Mouse (Mus musculus) heart, embryonic 14.5 days (tissue): ENCODE measurements around the gene Cyp8b1. TPM values are rescaled to one million over a fixed set of nuclear protein-coding genes. Genes with fewer than 3 reads are reported as not detected.

Experiments used
- ATAC-seq: fragments of 200-750 bp; cut with Nextera tagmentation; 2 replicates; pipeline ENCODE4 v1.8.0; 2017; ENCODE audit warnings: low read depth, moderate TSS enrichment; ENCODE audit not compliant: insufficient number of reproducible peaks, insufficient read depth, low FRiP score
- H3K27ac ChIP-seq, 2 experiments: fragments of 200-500 bp in 1 of 2; fragments of 300-500 bp in 1 of 2; sonication (generic) in 1 of 2; replicated peaks in 1 of 2; 2 replicates each; pipeline ENCODE4 v1.5.1; 2012 to 2014; ENCODE audit warnings: low read depth in 2 of 2, low read length in 2 of 2, control low read depth in 1 of 2, mild to moderate bottlenecking in 1 of 2, mixed read lengths in 1 of 2; ENCODE audit not compliant: control insufficient read depth in 1 of 2, insufficient read depth in 1 of 2
- H3K27me3 ChIP-seq: fragments of 300-500 bp; sonication (generic); 2 replicates; pipeline ENCODE4 v1.6.1; 2014; ENCODE audit warnings: mild to moderate bottlenecking, low read length, control low read depth; ENCODE audit not compliant: control insufficient read depth, insufficient read depth
- H3K36me3 ChIP-seq: fragments of 300-500 bp; sonication (generic); 2 replicates; pipeline ENCODE4 v1.6.1; 2014; ENCODE audit warnings: mild to moderate bottlenecking, control low read depth, low read length, mixed read lengths; ENCODE audit not compliant: control insufficient read depth, insufficient read depth
- H3K4me1 ChIP-seq, 2 experiments: fragments of 200-500 bp in 1 of 2; fragments of 300-500 bp in 1 of 2; sonication (generic) in 1 of 2; 2 replicates each; pipeline ENCODE4 v1.6.1; 2012 to 2014; ENCODE audit warnings: low read length in 2 of 2, control low read depth in 1 of 2, mixed read lengths in 1 of 2; ENCODE audit not compliant: control insufficient read depth in 2 of 2, insufficient read depth in 2 of 2
- H3K4me2 ChIP-seq: fragments of 300-500 bp; sonication (generic); 2 replicates; pipeline ENCODE4 v1.6.1; 2014; ENCODE audit warnings: mild to moderate bottlenecking, low read length
- H3K4me3 ChIP-seq, 2 experiments: fragments of 200-500 bp in 1 of 2; fragments of 300-500 bp in 1 of 2; sonication (generic) in 1 of 2; 2 replicates each; pipeline ENCODE4 v1.5.1; 2012 to 2014; ENCODE audit warnings: low read length in 2 of 2, mild to moderate bottlenecking in 2 of 2, control low read depth in 1 of 2, low read depth in 1 of 2, moderate library complexity in 1 of 2; ENCODE audit not compliant: control insufficient read depth in 1 of 2, insufficient read depth in 1 of 2
- H3K9ac ChIP-seq: fragments of 300-500 bp; sonication (generic); 2 replicates; pipeline ENCODE4 v1.6.1; 2014; ENCODE audit warnings: mild to moderate bottlenecking, low read length
- H3K9me3 ChIP-seq: fragments of 300-500 bp; sonication (generic); 2 replicates; pipeline ENCODE4 v1.6.1; 2016; ENCODE audit warnings: low read length, control low read depth; ENCODE audit not compliant: control insufficient read depth
- WGBS: fragments of 180-500 bp; shearing (Covaris S2); extraction: QIAGEN DNeasy Blood & Tissue Kit; methylation state at CpG from one replicate; pipeline ENCODE4 v1.1.7; 2014; 5-methylcytosine and 5-hydroxymethylcytosine counted together
- polyA plus RNA-seq: library from polyadenylated mRNA; unstranded; fragments of >200 nt; fragmentation: Nextera tagmentation; extraction: Ambion mirVana; gene quantifications from 2 replicates; pipeline ENCODE4 v1.2.1, GENCODE M21; 2014

The Cyp8b1 gene
- polyA plus RNA-seq, 1 experiment from 2014 or later: not detected

GRCm38 (mm10) chr9:121872062-121872683 is 43.9 kb downstream of the Cyp8b1 start:
- no peaks in the 10 kb centered on the region for H3K36me3 ChIP-seq
- H3K4me3 ChIP-seq: no peak overlapping the region
- H3K9ac ChIP-seq: no peak overlapping the region
- H3K27ac ChIP-seq: no peak overlapping the region
- no peaks in the 10 kb centered on the region for H3K9me3 ChIP-seq
- ATAC-seq: no peak
- 75% methylated on average over 2 of the region's 2 CpGs for WGBS
- H3K4me1 ChIP-seq: no peaks in the 10 kb centered on the region
- H3K4me2 ChIP-seq: no peak overlapping the region
- H3K27me3 ChIP-seq: no peaks in the 10 kb centered on the region

DNA sequence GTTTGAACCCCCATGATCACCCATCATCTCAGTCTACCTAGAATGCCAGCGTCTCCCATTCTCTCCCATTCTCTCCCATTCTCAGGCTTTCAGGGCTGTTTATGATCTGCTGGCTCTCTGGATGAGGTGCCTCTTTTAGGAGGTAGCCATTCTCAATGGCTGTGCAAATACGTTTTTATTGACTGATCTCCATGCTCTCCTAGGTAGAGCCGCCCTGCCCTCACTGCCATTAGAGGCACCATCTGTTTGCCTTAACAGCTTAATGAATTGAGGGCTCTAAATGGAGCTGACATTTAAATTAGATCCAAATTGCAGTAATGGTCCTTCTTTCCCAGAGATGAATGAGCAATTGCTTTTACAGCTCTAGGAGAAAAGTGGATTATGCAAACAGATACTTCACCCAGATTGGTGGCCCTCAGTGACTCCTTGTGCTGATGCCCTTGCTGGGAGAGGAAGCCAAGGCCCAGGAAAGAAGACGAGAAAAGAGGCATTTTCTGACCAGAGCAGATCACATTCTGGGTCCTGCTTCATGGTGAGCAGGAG is 46.1 kb downstream of the Cyp8b1 start:
- no peak for ATAC-seq
- H3K27ac ChIP-seq: no peak overlapping the region
- no peaks in the 10 kb centered on the region for H3K27me3 ChIP-seq
- 59% methylated on average over 4 of the region's 4 CpGs for WGBS
- H3K4me3 ChIP-seq: no peak overlapping the region
- H3K4me2 ChIP-seq: no peak overlapping the region
- H3K36me3 ChIP-seq: no peaks in the 10 kb centered on the region
- no peaks in the 10 kb centered on the region for H3K9me3 ChIP-seq
- no peaks in the 10 kb centered on the region for H3K4me1 ChIP-seq
- no peak overlapping the region for H3K9ac ChIP-seq

GRCm38 (mm10) chr9:121869432-121869831 is 46.7 kb downstream of the Cyp8b1 start:
- H3K9me3 ChIP-seq: no peaks in the 10 kb centered on the region
- H3K4me3 ChIP-seq: no peak overlapping the region
- no peak overlapping the region for H3K4me2 ChIP-seq
- no peaks in the 10 kb centered on the region for H3K27me3 ChIP-seq
- H3K9ac ChIP-seq: no peak overlapping the region
- H3K36me3 ChIP-seq: no peaks in the 10 kb centered on the region
- no peak overlapping the region for H3K27ac ChIP-seq
- WGBS: 92% methylated on average over 5 of the region's 5 CpGs
- ATAC-seq: no peak
- H3K4me1 ChIP-seq: no peaks in the 10 kb centered on the region

- 79% methylated on average over 6 of the region's 6 CpGs for WGBS
These were observed 47.9 kb downstream of the Cyp8b1 start for GRCm38 (mm10) chr9:121868236-121868635.

DNA sequence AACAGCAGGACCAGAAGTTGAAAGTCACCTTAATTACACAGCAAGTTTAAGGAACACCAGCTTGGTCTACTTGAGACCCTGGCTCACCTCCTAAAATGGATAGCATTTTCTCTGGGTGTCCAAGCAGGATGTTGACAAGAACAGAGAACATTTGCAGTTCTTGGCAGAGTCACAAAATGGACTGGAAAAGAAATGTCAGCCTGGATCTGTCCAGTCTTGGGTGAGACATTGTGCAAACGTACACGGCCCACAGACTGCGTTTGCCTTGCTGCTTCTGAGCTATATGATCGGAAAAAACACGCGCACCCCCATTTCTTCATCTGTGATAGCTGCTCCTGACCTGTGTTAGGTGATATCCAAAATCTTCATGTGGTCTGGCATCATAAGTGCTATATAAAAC is 48.5 kb downstream of the Cyp8b1 start:
- 61% methylated on average over 6 of the region's 6 CpGs for WGBS
- ATAC-seq: no peak
- Histone ChIP-seq H3K4me1 (no peaks in the 10 kb centered on the region), H3K9me3 (no peaks in the 10 kb centered on the region), H3K9ac (no peak overlapping the region), H3K4me2 (no peak overlapping the region), H3K27ac (0 out of 4 replicates have a peak overlapping the region, but pooled peaks of 1 of the 2 experiments have one; percentile 19), H3K36me3 (no peaks in the 10 kb centered on the region), H3K27me3 (no peaks in the 10 kb centered on the region), H3K4me3 (no peak overlapping the region)

More at GRCm38 (mm10) chr9:121868236-121868635, 47.9 kb downstream of the Cyp8b1 start:
- no peak overlapping the region for H3K9ac ChIP-seq
- H3K4me1 ChIP-seq: no peaks in the 10 kb centered on the region
- H3K4me3 ChIP-seq: no peak overlapping the region
- no peaks in the 10 kb centered on the region for H3K9me3 ChIP-seq
- H3K4me2 ChIP-seq: no peak overlapping the region
- ATAC-seq: no peak
- H3K36me3 ChIP-seq: no peaks in the 10 kb centered on the region
- H3K27ac ChIP-seq: no peak overlapping the region
- H3K27me3 ChIP-seq: no peaks in the 10 kb centered on the region

GRCm38 (mm10) chr9:121865425-121866008 is 50.6 kb downstream of the Cyp8b1 start:
- no peak overlapping the region for H3K4me3 ChIP-seq
- no peak for ATAC-seq
- no peaks in the 10 kb centered on the region for H3K4me1 ChIP-seq
- WGBS: 47% methylated on average over 3 of the region's 3 CpGs
- H3K9ac ChIP-seq: no peak overlapping the region
- no peaks in the 10 kb centered on the region for H3K36me3 ChIP-seq
- no peak overlapping the region for H3K4me2 ChIP-seq
- H3K27ac ChIP-seq: no peak overlapping the region
- H3K9me3 ChIP-seq: no peaks in the 10 kb centered on the region
- H3K27me3 ChIP-seq: no peaks in the 10 kb centered on the region

- H3K9me3 ChIP-seq: no peaks in the 10 kb centered on the region
- H3K27ac ChIP-seq: no peak overlapping the region
- no peak for ATAC-seq
- H3K4me2 ChIP-seq: no peak overlapping the region
- no peaks in the 10 kb centered on the region for H3K27me3 ChIP-seq
- H3K9ac ChIP-seq: no peak overlapping the region
- H3K36me3 ChIP-seq: no peaks in the 10 kb centered on the region
- WGBS: 68% methylated on average over 4 of the region's 4 CpGs
- no peak overlapping the region for H3K4me3 ChIP-seq
- H3K4me1 ChIP-seq: no peaks in the 10 kb centered on the region
These were observed 51.3 kb downstream of the Cyp8b1 start for GRCm38 (mm10) chr9:121864837-121865236.
